Mouse (Mus musculus) hematopoietic stem cell, adult 5-6 weeks (primary cell): Measurements from ENCODE around the gene Gm45062. TPM values are rescaled to one million over a fixed set of nuclear protein-coding genes. Genes with fewer than 3 reads are reported as not detected.

Experiments used
- ATAC-seq, 2 experiments: fragments of 125-278 bp in 1 of 2; replicated peaks in 1 of 2; 2 replicates each; pipeline ENCODE4 v1.8.0; 2016 to 2017; ENCODE audit warnings: inconsistent platforms in 2 of 2, mild to moderate bottlenecking in 2 of 2, moderate number of reproducible peaks in 2 of 2, low read depth in 1 of 2, moderate TSS enrichment in 1 of 2; ENCODE audit not compliant: low FRiP score in 2 of 2, poor library complexity in 2 of 2, severe bottlenecking in 2 of 2, insufficient read depth in 1 of 2, low TSS enrichment in 1 of 2
- total RNA-seq: library from RNA; stranded (forward); fragments of 172-1452, 232-1000 nt; gene quantifications from 2 replicates; pipeline ENCODE4 v1.2.3, GENCODE M21; 2017

The Gm45062 gene
- total RNA-seq, 1 experiment from 2014 or later, result 4.7 TPM

GRCm38 (mm10) chr6:8427692-8428091 lies 168.4 kb downstream of the Gm45062 start:
- ATAC-seq, result peak in 1 of 2 experiments; percentile 60; a peak in 2 of 4 replicates

GRCm38 (mm10) chr6:8430610-8431234 lies 171.5 kb downstream of the Gm45062 start:
- ATAC-seq, result no peak

GRCm38 (mm10) chr6:8433179-8433578 lies 173.9 kb downstream of the Gm45062 start:
- no peak for ATAC-seq

DNA sequence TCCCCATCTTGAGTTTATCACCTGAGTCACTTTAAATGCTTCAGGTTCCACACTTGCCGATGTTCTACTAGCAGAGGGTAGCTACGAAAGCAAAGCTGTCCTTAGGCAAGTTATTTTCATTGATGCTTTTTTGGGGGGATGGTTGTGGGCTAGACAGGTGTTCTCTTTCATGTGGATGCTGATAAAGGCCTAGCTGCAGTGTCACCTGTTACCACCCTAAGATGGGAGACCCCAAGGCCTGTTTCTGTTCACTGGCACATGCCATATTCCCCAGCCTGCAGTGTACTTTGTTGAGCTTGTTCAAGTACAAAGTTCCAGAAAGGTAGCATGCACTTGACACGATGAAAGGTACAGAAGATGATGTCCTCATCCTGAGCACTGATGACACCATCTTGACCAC lies 178.7 kb downstream of the Gm45062 start:
- ATAC-seq, result no peak

DNA sequence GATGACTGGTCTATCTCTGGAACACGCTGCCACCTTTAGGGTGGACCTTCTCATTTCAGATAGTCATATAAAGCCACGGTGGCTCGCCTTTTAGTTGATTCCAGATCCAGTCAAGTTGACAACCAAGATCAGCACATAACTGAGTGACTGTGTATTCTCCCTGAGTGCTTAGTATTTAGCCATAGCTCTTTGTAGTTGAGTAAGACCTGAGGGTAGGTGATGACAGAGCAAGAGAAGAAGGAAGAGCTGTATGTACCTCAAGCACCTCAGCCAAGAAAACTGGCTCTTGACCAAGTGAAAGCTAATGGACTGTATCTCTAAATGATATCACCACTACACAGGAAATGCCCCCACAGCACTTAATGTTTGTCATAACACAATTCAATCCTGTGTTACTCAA lies 182.6 kb downstream of the Gm45062 start:
- ATAC-seq, result peak in 1 of 2 experiments; percentile 64; a peak in 1 of 4 replicates

DNA sequence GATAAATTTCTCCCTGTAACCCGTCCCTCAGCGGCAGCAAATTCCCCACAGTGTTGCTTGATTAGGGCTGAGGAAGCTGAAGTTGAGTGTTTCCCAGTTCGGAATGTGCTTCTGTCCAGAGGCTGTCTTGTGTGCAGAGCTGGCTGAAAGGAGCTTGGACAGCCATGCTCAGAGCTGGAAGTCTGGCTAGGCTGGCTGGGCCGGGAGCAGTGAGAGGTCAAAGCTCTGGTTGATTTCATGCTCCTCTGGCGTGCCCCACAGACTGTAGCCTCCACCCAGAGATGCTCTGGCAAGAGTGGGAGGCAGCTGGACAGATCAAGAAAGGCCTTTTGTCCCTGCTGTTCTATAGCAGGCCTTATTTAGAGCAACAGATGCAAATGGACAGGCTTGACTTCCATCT lies 187.5 kb downstream of the Gm45062 start:
- no peak for ATAC-seq

- ATAC-seq, result no peak
Observed at GRCm38 (mm10) chr6:8455599-8455998, 196.3 kb downstream of the Gm45062 start.

DNA sequence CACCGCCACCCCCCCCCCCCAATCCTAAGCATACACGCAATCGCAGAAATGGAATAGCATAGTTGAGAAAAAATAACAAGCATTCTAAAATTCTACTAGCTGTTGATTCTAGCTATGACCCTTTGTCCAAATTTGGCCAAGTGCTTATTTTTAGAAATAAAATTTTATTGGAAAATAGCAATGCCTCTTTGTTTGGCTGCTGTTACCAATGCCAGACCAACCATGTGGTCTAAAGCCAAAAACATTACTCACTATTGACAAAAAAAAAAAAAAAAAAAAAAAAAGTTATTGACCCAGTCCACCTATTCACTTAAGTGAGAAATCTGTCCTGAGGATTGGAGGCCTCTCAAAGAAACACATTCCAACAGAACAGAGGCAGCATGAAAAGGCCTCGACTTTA lies 199.3 kb downstream of the Gm45062 start:
- no peak for ATAC-seq

- no peak for ATAC-seq
Observed at GRCm38 (mm10) chr6:8462447-8462846, 203.2 kb downstream of the Gm45062 start.

GRCm38 (mm10) chr6:8465388-8465787 lies 206.1 kb downstream of the Gm45062 start:
- no peak for ATAC-seq

- no peak for ATAC-seq
Observed at GRCm38 (mm10) chr6:8465985-8466384, 206.7 kb downstream of the Gm45062 start.

DNA sequence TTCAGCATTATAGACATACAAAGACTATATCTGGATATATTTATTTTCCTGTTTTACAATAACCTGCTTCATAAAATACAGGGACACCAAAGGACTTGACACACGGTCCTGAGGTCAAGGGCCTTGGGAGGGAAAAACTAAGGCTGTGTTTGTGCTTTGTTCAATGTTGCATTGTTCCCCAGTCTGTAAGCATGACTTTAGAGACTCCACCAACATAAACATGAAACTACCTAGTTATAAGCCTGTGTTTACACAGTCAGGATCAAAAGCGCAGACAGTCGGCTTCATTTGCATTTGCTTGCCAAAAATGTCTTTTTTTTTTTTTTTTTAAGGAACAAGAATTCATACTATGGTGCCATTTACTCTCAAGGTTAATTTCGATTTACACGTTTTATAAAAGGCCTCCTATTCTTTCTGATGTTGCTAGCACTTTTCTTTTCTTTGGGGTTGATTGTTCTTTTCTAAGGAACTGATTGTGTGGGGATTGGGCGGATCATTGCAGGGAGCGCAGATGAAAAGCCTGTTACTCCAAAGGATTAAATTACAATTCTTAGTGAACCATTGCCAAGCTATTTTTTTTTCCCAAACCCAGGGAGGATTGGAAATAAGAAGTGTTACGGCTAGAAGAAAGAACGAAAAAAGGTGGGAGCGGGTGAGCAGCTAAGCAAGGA lies 208.6 kb downstream of the Gm45062 start:
- ATAC-seq, result no peak

GRCm38 (mm10) chr6:8469918-8470317 lies 210.7 kb downstream of the Gm45062 start:
- no peak for ATAC-seq

- ATAC-seq, result no peak
Observed at GRCm38 (mm10) chr6:8472125-8472524, 212.9 kb downstream of the Gm45062 start.

- no peak for ATAC-seq
Observed at GRCm38 (mm10) chr6:8472915-8473314, 213.7 kb downstream of the Gm45062 start.

- no peak for ATAC-seq
Observed at GRCm38 (mm10) chr6:8473498-8473897, 214.2 kb downstream of the Gm45062 start.

DNA sequence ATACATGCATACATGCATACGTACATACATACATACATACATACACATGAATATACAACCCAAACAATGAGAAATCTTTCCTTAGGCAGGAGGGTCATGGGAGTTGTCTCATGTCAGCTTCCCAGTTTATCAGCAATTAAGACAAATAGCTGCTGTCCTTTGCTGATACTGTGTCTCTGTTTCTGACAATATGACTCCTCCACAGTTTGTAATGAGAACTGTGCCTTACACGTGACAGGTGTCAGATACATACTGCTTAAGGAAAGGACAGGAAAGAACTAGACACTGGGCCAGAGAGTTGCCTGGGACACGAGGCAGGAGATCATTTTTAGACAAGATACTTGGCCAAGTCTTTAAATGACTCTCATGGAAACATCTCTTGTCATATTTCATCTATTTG lies 215.1 kb downstream of the Gm45062 start:
- no peak for ATAC-seq

- no peak for ATAC-seq
Observed at GRCm38 (mm10) chr6:8474820-8475219, 215.6 kb downstream of the Gm45062 start.

DNA sequence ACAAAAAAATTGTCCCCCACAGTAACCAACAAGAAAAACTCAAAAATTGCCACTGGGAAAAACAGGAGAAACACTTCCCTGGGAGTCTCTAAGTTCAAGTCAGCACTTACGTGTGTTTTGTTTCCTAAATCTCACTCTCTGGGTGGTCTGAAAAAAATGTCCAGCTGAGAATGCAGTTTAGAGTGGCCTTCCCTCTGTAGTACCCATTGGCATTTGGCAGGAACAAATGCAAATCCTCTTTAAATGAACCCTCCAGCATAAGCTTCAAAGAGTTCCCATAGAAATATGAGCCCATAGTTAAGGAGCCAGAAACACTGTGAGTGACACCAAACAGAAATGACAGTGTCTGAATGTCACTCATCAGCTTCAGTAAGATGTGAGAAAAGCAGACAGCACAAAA lies 219.9 kb downstream of the Gm45062 start:
- no peak for ATAC-seq
